Mouse (Mus musculus): ENCODE measurements around the gene Nuak1. TPM values are rescaled to one million over a fixed set of nuclear protein-coding genes. Genes with fewer than 3 reads are reported as not detected.
A peak's percentile ranks its signal among the peaks of the same experiment; 100 is the strongest.

Nuak1 gene
- polyA plus RNA-seq, 1 experiment from 2014 or later = 3.3 TPM

GRCm38 (mm10) chr10:84387338-84387737 is 53.1 kb downstream of the Nuak1 start:
- no peak overlapping the region for H3K4me2 ChIP-seq (ENCODE audit: low read depth)
- no peaks in the 10 kb centered on the region for H3K27me3 ChIP-seq (ENCODE audit: control insufficient read depth, insufficient read depth, low read length)
- peaks cover 31% of the 10 kb centered on the region for H3K4me1 ChIP-seq (ENCODE audit: control insufficient read depth, insufficient read depth, low read length)
- no peaks in the 10 kb centered on the region for H3K36me3 ChIP-seq (ENCODE audit: control insufficient read depth, insufficient read depth, low read length)
- no peak for ATAC-seq (ENCODE audit: insufficient read depth, low FRiP score, low TSS enrichment)
- DNase-seq (ENCODE audit: low spot score) = no peak
- peak overlapping the region; percentile 40; the same call in 1 of the 2 replicates for H3K27ac ChIP-seq (ENCODE audit: low read depth, low read length)
- no peak overlapping the region for H3K9ac ChIP-seq (ENCODE audit: low read length)
- 15% methylated on average over 4 of the region's 4 CpGs for WGBS
- H3K4me3 ChIP-seq (ENCODE audit: low read depth, low read length) = no peak overlapping the region
- H3K9me3 ChIP-seq (ENCODE audit: control insufficient read depth, low read length) = no peaks in the 10 kb centered on the region

- H3K4me1 ChIP-seq (ENCODE audit: control insufficient read depth, insufficient read depth, low read length) = peaks cover 28% of the 10 kb centered on the region
- H3K36me3 ChIP-seq (ENCODE audit: control insufficient read depth, insufficient read depth, low read length) = no peaks in the 10 kb centered on the region
- H3K27ac ChIP-seq (ENCODE audit: low read depth, low read length) = no peak overlapping the region
Measured at GRCm38 (mm10) chr10:84386625-84387242, 53.7 kb downstream of the Nuak1 start.

GRCm38 (mm10) chr10:84386214-84386613 is 54.2 kb downstream of the Nuak1 start:
- Histone ChIP-seq H3K27ac (ENCODE audit: low read depth, low read length) (no peak overlapping the region), H3K4me1 (ENCODE audit: control insufficient read depth, insufficient read depth, low read length) (peaks cover 28% of the 10 kb centered on the region), H3K27me3 (ENCODE audit: control insufficient read depth, insufficient read depth, low read length) (no peaks in the 10 kb centered on the region), H3K9me3 (ENCODE audit: control insufficient read depth, low read length) (no peaks in the 10 kb centered on the region), H3K4me3 (ENCODE audit: low read depth, low read length) (no peak overlapping the region), H3K9ac (ENCODE audit: low read length) (no peak overlapping the region), H3K4me2 (ENCODE audit: low read depth) (no peak overlapping the region), H3K36me3 (ENCODE audit: control insufficient read depth, insufficient read depth, low read length) (no peaks in the 10 kb centered on the region)
- WGBS = 65% methylated on average over 3 of the region's 3 CpGs
- no peak for DNase-seq (ENCODE audit: low spot score)
- no peak for ATAC-seq (ENCODE audit: insufficient read depth, low FRiP score, low TSS enrichment)

More at GRCm38 (mm10) chr10:84386625-84387242, 53.7 kb downstream of the Nuak1 start:
- no peak overlapping the region for H3K4me3 ChIP-seq (ENCODE audit: low read depth, low read length)
- ATAC-seq (ENCODE audit: insufficient read depth, low FRiP score, low TSS enrichment) (no peak), DNase-seq (ENCODE audit: low spot score) (no peak)
- no peaks in the 10 kb centered on the region for H3K9me3 ChIP-seq (ENCODE audit: control insufficient read depth, low read length)
- H3K4me2 ChIP-seq (ENCODE audit: low read depth) = no peak overlapping the region
- WGBS = 53% methylated on average over 13 of the region's 13 CpGs
- no peak overlapping the region for H3K9ac ChIP-seq (ENCODE audit: low read length)
- no peaks in the 10 kb centered on the region for H3K27me3 ChIP-seq (ENCODE audit: control insufficient read depth, insufficient read depth, low read length)

GRCm38 (mm10) chr10:84384761-84385160 is 55.6 kb downstream of the Nuak1 start:
- no peaks in the 10 kb centered on the region for H3K36me3 ChIP-seq (ENCODE audit: control insufficient read depth, insufficient read depth, low read length)
- no peaks in the 10 kb centered on the region for H3K27me3 ChIP-seq (ENCODE audit: control insufficient read depth, insufficient read depth, low read length)
- WGBS = 81% methylated on average over 9 of the region's 9 CpGs
- no peak overlapping the region for H3K4me2 ChIP-seq (ENCODE audit: low read depth)
- no peak overlapping the region for H3K27ac ChIP-seq (ENCODE audit: low read depth, low read length)
- no peaks in the 10 kb centered on the region for H3K9me3 ChIP-seq (ENCODE audit: control insufficient read depth, low read length)
- H3K4me1 ChIP-seq (ENCODE audit: control insufficient read depth, insufficient read depth, low read length) = peaks cover 26% of the 10 kb centered on the region
- no peak for ATAC-seq (ENCODE audit: insufficient read depth, low FRiP score, low TSS enrichment)
- H3K4me3 ChIP-seq (ENCODE audit: low read depth, low read length) = no peak overlapping the region
- DNase-seq (ENCODE audit: low spot score) = no peak
- no peak overlapping the region for H3K9ac ChIP-seq (ENCODE audit: low read length)

- H3K4me1 ChIP-seq (ENCODE audit: control insufficient read depth, insufficient read depth, low read length) = peaks cover 16% of the 10 kb centered on the region
Measured at GRCm38 (mm10) chr10:84382900-84383883, 57.2 kb downstream of the Nuak1 start.

GRCm38 (mm10) chr10:84381276-84381798 is 59.1 kb downstream of the Nuak1 start:
- H3K4me1 ChIP-seq (ENCODE audit: control insufficient read depth, insufficient read depth, low read length) = peaks cover 6% of the 10 kb centered on the region
- no peaks in the 10 kb centered on the region for H3K36me3 ChIP-seq (ENCODE audit: control insufficient read depth, insufficient read depth, low read length)
- no peak overlapping the region for H3K27ac ChIP-seq (ENCODE audit: low read depth, low read length)
- ATAC-seq (ENCODE audit: insufficient read depth, low FRiP score, low TSS enrichment) (no peak), DNase-seq (ENCODE audit: low spot score) (no peak)
- no peak overlapping the region for H3K9ac ChIP-seq (ENCODE audit: low read length)
- no peaks in the 10 kb centered on the region for H3K9me3 ChIP-seq (ENCODE audit: control insufficient read depth, low read length)
- WGBS = 86% methylated on average over 2 of the region's 2 CpGs
- no peak overlapping the region for H3K4me3 ChIP-seq (ENCODE audit: low read depth, low read length)
- H3K27me3 ChIP-seq (ENCODE audit: control insufficient read depth, insufficient read depth, low read length) = no peaks in the 10 kb centered on the region
- no peak overlapping the region for H3K4me2 ChIP-seq (ENCODE audit: low read depth)

More at GRCm38 (mm10) chr10:84382900-84383883, 57.2 kb downstream of the Nuak1 start:
- ATAC-seq (ENCODE audit: insufficient read depth, low FRiP score, low TSS enrichment) (peak; percentile 24; the same call in 1 of the 2 replicates), DNase-seq (ENCODE audit: low spot score) (peak; percentile 56)
- H3K27ac ChIP-seq (ENCODE audit: low read depth, low read length) = peak overlapping the region; percentile 58; the same call in 1 of the 2 replicates
- H3K36me3 ChIP-seq (ENCODE audit: control insufficient read depth, insufficient read depth, low read length) = no peaks in the 10 kb centered on the region
- H3K4me3 ChIP-seq (ENCODE audit: low read depth, low read length) = no peak overlapping the region
- H3K9me3 ChIP-seq (ENCODE audit: control insufficient read depth, low read length) = no peaks in the 10 kb centered on the region
- 32% methylated on average over 17 of the region's 17 CpGs for WGBS
- no peak overlapping the region for H3K4me2 ChIP-seq (ENCODE audit: low read depth)
- H3K27me3 ChIP-seq (ENCODE audit: control insufficient read depth, insufficient read depth, low read length) = no peaks in the 10 kb centered on the region
- 0 out of 2 replicates have a peak overlapping the region, but pooled peaks have one; percentile 23 for H3K9ac ChIP-seq (ENCODE audit: low read length)

- no peak overlapping the region for H3K9ac ChIP-seq (ENCODE audit: low read length)
- H3K4me2 ChIP-seq (ENCODE audit: low read depth) = no peak overlapping the region
- H3K27ac ChIP-seq (ENCODE audit: low read depth, low read length) = no peak overlapping the region
- no peak overlapping the region for H3K4me3 ChIP-seq (ENCODE audit: low read depth, low read length)
- DNase-seq (ENCODE audit: low spot score) = no peak
- no peaks in the 10 kb centered on the region for H3K27me3 ChIP-seq (ENCODE audit: control insufficient read depth, insufficient read depth, low read length)
- H3K4me1 ChIP-seq (ENCODE audit: control insufficient read depth, insufficient read depth, low read length) = peaks cover 6% of the 10 kb centered on the region
- no peaks in the 10 kb centered on the region for H3K9me3 ChIP-seq (ENCODE audit: control insufficient read depth, low read length)
- WGBS = 94% methylated on average over 1 of the region's 1 CpGs
- H3K36me3 ChIP-seq (ENCODE audit: control insufficient read depth, insufficient read depth, low read length) = peaks cover 5% of the 10 kb centered on the region; the same call in 1 of the 2 replicates
- ATAC-seq (ENCODE audit: insufficient read depth, low FRiP score, low TSS enrichment) = no peak
Measured at GRCm38 (mm10) chr10:84379366-84379765, 61.0 kb downstream of the Nuak1 start.

GRCm38 (mm10) chr10:84377956-84378355 is 62.4 kb downstream of the Nuak1 start:
- DNase-seq (ENCODE audit: low spot score) = no peak
- Histone ChIP-seq H3K36me3 (ENCODE audit: control insufficient read depth, insufficient read depth, low read length) (peaks cover 5% of the 10 kb centered on the region; the same call in 1 of the 2 replicates), H3K4me2 (ENCODE audit: low read depth) (no peak overlapping the region)

More at GRCm38 (mm10) chr10:84377956-84378355, 62.4 kb downstream of the Nuak1 start:
- Histone ChIP-seq H3K27me3 (ENCODE audit: control insufficient read depth, insufficient read depth, low read length) (no peaks in the 10 kb centered on the region), H3K27ac (ENCODE audit: low read depth, low read length) (no peak overlapping the region), H3K4me3 (ENCODE audit: low read depth, low read length) (no peak overlapping the region), H3K4me1 (ENCODE audit: control insufficient read depth, insufficient read depth, low read length) (peaks cover 2% of the 10 kb centered on the region; the same call in 1 of the 2 replicates), H3K9me3 (ENCODE audit: control insufficient read depth, low read length) (no peaks in the 10 kb centered on the region), H3K9ac (ENCODE audit: low read length) (no peak overlapping the region)
- ATAC-seq (ENCODE audit: insufficient read depth, low FRiP score, low TSS enrichment) = no peak
- 92% methylated on average over 11 of the region's 11 CpGs for WGBS
